Mouse (Mus musculus) heart, postnatal 4 days (tissue): ENCODE results near the gene Nampt. TPM values are rescaled to one million over a fixed set of nuclear protein-coding genes. Genes with fewer than 3 reads are reported as not detected.
"Not testable (repeated sequence)": the region's sequence is repeated elsewhere in the genome, so short reads cannot be mapped to it uniquely, and the experiment has no call there.

ENCODE experiments used
- DNase-seq: peaks from one replicate; pipeline ENCODE4 v3.0.0; 2021
- total RNA-seq, 2 experiments: library from RNA; stranded (reverse); gene quantifications; 2 replicates each; pipeline ENCODE4 v1.2.3; 2021

Nampt gene
- total RNA-seq, 2 experiments from 2014 or later: 17.5 to 20.0 TPM

DNA sequence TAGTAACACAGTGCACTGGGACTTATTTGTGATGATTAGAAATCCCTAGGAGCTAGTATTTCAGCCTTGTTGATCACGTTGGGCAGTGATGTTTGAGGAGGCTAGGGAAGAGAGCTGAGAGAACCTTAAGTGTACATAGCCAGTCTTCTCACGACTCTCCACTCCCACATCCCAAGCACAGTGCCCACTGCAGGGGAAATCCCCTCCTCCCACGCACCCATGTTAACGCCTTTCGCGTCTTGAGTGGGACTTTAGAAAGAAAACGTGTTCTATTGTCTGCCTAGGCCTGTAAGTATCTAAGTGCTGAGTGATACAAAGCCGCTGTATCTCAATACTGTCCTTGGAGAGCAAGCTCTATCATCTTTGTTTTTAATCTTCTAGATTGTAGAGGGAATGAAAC lies 27.0 kb downstream of the Nampt start:
- no peak for DNase-seq

DNA sequence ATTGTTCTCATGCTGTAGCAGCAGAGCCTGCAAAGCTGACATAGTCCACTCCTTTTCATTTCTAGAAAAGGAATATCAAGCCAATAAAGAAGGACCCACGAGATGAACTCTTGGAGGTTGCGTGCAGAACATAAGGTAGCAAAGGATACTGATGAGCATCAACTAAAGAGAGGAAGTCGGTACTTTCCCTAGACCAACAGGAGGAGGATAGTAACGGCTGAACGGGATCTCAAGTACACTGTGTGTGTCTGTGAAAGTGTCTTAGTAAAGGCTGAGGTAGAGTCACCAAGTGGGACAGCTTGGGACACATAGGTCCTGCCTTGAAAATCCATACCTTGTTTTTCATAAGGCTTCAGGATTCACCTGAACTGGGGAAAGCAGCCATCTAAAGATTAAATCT lies 34.4 kb downstream of the Nampt start:
- no peak for DNase-seq

DNA sequence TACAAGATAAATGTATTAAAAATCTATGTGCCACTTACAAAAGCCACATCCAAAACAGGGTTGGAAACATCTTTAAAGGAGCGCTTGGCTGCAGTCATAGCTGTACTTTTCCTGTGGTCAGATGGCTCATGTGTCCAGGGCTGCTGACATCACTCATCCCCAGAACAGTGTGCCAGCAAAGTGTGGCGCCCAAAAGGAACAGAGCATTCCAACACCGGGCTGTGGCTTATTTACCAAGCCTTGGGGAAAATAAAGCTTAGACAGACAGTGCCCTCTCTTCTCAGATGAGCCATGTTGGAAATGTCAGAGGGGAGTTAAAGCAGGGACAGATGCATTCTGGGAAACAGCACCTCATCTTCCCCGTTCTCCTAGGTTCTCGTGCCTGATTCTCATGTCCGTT lies 35.5 kb downstream of the Nampt start:
- no peak for DNase-seq

DNA sequence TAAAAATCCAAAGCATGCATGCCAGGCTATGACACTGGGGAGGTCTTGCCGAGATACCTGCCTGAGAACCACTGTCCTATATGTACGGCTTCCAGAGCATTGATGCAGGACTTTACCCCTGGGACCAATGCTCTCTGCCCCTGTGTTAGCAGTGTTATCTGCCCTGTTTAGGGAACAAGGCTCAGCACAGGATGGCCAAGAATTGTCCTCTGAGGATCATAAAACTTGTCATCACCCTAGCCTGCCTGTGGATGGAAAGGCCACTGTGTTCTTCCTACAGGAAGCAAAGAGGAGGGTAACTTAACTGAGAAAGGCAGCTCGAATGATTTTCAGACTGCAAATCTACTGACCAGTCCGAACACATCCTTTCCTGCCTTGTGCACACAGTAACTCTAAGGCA lies 36.1 kb downstream of the Nampt start:
- DNase-seq: no peak

DNA sequence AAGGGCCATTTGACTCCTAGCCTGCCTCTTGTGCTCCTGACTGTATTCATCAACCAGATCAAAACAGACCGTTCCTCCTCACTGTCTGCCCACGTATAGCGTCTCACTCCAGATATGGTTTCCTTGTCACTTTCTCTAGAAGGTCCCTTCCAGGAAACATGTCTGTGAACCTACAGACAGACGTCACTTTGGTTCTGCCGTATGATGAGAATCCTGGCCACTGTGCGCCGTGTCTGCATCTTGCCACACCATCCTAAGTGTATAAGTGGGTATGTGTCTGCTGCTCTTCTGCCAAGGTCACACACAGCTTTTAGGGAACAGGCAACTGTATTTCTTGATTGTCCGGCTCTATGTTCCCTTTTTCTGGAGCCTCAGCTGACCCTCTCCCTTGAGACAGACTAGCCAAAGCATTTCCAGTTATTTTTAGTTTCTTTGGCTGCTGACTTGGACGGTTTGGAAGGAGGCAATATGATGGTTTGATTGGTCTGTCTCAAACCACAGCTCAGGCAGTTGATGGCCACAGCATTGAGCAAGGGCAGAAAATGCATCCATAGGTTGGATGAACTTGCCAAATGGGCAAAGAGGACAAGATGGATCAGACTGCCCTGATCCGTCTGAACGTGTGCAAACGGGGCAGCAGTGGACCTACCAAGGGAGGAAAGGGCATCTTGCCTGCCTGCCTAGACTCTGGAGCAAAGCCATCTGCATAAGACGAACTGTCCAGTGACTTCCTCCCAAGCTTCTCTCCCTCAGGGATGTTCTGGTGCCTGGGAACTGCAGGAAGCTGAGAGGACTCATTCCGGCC lies 37.6 kb downstream of the Nampt start:
- peak; percentile 17 for DNase-seq

DNA sequence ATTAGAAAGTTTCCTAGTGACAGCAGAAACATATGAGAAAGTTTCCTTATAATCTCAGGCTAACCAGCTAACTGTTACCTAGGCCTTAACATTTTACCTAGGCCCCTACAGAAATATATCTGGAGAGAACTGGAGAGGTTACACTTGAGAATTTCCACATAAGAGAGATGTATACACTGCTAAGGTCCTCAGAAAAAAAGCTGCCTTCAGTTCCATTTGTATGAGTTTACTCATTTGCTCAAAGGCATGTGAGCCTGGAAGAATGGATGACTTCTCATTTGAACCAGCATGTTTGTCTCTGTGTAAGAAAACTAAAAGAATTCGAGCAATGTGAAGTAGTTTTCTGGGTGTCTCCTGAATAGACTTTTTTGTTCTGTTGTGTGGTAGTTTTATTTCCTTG lies 39.1 kb downstream of the Nampt start:
- DNase-seq: no peak

DNA sequence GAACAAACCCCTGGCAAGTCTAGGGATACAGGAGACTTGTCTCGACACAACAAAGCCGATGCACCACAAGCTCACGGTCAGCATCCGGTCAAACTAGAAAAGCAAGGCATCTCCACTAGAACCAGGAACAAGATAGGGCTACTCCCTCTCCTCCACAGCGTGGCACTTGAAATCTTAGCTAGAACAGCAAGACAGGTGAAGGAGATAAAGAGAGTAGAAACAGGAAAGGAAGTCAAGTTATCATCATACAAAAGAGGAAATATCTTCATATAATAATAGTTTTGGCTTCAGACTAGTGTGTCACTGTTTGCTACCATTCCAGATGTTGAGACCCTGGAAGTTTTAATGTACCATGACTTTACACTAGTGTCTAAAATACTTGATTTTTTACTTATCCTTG lies 41.5 kb downstream of the Nampt start:
- no peak for DNase-seq

DNA sequence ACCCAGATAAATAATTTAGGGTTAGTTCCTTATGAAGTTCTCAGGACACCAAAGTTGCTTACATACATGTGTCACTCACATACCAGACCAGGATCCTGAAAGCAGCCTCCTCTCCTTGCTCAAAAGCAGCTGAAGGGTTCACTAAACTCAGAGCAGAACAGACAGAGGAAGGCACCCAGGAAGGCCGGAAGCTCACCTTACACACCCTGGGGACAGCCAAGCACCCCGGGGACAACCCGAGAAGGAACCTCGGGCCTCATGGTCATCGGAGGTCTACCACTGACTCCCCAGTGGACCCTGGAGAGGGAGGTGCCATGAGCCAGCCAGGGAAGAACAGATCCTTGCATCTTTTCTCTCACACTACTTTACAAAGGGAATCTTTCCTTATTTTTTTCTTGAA lies 51.5 kb downstream of the Nampt start:
- DNase-seq: no peak

DNA sequence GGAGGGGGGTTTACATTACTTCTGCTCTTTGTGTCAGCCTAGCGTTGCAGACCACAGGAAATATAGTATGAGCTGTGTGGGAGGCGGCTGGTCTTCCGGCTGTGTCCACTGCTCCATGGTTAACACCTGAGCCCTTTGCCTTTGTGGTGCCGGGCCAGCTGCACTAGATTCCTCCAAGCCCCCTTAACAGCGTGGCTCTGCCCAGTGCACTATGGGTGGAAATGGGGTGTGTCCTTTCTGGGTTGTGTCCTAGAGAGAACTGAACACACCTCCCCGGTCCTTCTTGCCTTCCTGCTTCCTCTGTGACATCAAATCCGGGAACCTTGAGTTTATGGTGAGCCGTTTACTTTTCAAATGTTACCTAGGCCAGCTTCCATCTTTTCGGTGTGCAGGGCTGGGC lies 58.2 kb downstream of the Nampt start:
- no peak for DNase-seq

DNA sequence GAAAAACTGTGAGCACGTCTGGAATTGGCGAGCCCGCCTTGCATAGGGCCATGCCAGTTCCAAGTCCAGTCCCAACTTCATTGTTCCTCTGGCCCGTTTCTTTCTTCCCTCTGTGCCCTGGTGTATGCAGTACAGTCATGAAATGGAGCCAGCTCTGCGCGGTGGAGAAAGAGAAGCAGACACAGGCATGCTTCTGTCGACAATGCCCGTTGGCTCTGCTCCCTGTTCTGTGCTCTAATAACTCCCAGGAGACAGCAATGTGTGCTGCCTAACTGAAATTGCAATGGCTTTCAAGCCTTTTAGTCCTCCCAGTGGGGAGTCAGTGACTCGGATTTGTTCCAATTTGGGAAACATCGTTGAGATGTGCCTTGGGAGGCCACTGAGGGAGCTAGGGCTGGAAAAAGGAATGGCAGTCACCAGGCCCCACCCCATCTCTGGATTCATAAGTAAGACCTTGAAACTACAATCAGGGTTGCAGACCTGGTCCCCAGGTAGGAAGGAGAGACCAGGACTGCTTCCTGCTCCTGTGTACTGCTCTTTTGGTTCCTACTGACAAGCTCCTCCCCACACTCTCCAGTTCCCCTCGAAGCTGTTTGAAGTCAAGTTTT lies 58.7 kb downstream of the Nampt start:
- DNase-seq: no peak

DNA sequence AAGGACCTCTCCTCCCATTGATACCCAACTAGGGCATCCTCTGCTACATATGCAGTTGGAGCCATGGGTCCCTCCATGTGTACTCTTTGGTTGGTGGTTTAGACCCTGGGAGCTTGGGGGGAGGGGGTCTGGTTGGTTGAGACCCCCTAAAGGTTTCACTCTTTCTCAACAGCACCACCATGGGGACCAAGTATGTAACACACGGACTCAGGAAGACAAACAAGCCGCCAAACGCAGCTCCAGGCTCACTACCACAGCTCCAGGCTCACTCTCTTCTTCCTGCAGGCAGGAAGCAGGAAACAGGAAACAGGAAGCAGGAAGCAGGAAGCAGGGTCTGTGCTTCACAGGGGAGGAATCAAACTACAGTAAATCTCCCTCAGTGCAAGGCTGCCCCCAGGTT lies 60.0 kb downstream of the Nampt start:
- DNase-seq: no peak

DNA sequence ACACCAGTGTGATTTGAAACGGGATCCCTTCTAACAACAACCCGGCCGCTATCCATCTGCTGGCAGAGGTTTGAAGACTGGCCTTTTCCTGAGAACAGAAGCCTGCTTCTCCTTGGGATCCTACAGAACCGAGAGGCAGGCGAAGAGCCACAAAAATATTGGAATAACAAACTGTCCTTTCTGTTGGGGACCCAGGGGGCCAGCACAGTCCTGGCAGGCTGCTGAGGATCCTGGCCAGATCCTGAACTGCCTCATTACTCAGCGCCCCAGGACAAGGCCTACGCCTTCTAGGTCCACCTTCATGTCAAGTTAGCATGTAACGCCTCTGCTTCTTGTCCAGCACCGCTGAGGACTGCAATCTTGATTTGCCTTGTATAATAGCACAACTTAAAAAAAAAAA lies 65.0 kb downstream of the Nampt start:
- DNase-seq: peak; percentile 29

DNA sequence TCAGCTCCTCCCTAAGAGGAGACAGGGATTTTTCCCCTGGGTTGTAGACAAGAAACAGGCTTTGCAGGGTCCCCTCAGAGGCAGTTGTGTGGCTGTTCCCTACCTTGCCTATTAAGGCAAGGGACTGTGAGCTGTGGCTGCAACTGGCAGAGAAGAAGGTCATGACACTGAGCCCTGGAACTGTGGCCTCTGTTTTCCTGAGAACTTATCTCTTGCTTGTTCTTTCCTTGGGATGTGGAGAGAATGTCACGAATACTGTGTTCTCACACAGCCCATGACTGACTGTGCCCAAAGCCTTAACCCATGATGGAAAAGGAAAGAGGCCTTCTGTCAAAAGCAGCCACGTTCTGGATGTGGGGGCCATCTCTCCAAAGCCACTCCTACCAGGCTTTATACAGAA lies 65.7 kb downstream of the Nampt start:
- no peak for DNase-seq

DNA sequence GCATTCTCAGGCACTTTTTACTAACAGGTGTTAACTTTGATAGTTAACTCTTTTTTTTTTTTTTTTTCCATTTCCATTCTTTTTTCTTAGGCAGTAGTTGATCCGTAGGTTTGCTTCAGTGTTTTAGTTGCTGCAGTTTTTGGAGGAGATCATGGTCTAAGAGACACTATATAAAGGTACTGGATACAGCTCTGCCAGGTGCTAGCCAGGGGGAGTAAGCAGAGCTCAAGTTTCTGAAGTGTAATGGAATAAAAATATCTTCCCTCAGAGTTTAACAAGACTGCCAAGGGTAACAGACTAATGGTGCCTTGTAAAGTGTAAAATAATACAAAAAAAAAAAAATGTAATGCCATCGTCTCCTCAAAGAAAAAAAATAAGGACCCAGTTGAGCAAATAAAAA lies 67.0 kb downstream of the Nampt start:
- no peak for DNase-seq

DNA sequence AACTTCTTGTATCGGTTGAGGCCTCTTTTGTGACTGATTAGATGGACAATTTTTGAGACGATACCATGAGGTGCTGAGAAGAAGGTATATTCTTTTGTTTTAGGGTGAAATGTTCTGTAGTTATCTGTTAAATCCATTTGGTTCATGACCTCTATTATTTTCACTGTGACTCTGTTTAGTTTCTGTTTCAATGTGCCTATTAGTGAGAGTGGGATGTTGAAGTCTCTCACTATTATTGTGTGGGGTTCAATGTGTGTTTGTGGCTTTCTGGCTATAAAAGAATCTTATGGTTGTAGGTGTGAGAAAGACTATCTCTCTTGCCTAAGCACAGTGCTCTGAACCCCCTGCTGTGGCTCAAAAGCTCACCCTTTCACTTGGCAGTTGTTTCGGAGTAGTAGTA lies 68.9 kb downstream of the Nampt start:
- DNase-seq: no peak

DNA sequence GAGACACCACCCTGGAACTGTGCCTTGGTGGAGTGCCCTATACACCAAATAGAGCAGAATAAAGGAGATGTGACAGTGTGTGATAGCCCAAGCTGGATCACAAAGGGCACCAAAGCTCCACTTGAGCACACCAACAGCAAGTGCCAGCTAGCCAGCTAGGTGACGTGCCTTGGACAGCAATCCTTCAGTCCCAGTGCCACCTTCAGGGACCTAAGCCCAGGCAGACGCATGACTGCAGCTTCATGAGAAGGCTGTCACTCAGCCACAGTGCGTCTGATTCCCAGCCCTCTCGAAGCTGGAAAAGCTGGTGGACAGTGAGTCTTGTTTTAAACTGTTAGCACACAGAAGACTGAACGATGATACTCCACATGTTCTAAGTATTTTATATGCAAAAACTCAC lies 70.5 kb downstream of the Nampt start:
- DNase-seq: no peak

DNA sequence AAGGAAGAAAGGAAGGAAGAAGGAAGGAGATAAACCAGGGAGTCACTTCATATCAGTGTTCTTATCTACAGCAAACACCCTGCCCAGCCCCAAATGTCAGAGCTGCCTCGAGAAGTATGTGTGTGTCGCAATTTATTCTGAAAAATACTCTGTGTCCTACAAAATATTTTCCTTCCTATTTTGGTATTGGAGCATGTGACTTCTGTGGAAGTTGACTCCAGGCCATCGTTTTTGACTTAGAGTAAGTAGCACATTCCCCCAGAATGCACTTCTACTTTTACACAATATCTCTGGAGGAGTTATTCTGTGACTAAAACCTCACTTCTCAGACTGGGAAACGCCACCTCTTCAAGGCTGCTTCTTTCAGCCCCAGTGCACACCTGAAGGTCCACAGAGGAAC lies 71.1 kb downstream of the Nampt start:
- no peak for DNase-seq

DNA sequence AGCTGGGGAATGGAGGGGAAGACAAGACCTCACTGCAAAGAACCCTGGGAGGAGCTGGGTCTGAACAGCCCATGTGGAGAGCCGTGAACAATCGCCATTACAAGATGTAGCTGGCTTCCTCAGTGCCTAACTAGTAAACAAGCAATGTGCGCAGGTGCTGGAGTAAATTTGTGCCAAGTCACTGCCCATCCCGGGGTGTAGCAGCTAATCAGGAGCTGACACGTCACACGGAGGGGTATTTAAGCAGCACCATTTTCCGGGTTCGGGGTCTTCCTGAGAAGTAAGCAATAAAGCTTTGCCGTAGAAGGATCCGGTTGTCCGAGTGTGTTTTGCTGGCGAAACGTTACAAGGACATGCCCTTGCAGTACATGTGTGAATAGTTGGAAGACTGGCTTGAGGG lies 71.9 kb downstream of the Nampt start:
- not testable (repeated sequence) for DNase-seq

DNA sequence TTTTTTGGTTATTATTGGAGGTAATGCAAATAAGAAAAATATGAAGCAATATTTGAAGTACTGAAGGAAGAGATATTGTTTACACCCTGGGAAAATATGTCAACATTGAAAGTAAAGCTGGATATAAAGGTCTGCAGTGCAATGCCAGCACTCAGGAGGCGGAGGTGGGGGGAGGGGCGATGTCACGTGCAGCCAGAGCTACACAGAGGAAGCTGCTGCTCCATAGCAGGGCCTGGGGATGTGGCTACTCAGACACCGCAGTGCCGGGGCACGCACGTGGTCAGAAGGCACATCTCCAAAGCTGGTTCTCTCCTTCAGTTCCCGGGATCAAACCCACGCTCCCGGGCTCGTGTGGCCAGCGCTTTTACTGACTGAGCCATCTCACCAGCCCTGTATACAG lies 73.9 kb downstream of the Nampt start:
- no peak for DNase-seq

DNA sequence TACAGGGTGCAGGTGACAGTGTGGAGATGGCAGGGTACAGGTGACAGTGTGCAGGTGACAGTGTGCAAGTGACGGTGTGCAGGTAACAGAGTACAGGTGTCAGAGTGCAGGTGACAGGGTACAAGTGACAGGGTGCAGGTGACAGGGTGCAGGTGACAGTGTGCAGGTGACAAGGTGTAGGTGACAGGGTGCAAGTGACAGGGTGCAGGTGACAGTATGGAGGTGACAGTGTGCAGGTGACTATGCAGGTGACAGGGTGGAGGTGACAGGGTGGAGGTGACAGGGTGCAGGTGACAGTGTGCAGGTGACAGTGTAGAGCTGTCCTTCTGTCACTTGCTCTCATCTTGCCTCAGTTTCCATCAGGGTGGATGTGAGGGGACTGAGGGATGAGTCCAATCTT lies 76.5 kb downstream of the Nampt start:
- no peak for DNase-seq

DNA sequence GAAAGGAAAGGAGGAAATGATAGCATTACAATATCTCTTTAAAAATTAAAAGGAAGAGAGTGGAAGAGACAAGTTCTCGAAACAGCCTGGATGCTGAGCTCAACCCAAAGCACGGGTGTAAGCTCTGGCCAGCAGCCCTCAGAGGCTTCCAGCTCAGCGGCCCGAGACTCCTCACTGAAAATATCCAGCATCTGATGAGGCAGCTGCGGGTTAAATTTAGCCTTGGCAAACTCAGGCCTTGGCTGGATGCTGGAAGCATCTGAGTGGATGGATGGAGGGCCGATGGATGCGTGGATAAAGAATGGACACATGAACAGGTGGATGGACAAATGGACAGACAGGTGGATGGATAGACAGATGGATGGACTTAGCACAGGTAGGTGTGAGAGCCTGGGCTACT lies 77.2 kb downstream of the Nampt start:
- peak; percentile 20 for DNase-seq

DNA sequence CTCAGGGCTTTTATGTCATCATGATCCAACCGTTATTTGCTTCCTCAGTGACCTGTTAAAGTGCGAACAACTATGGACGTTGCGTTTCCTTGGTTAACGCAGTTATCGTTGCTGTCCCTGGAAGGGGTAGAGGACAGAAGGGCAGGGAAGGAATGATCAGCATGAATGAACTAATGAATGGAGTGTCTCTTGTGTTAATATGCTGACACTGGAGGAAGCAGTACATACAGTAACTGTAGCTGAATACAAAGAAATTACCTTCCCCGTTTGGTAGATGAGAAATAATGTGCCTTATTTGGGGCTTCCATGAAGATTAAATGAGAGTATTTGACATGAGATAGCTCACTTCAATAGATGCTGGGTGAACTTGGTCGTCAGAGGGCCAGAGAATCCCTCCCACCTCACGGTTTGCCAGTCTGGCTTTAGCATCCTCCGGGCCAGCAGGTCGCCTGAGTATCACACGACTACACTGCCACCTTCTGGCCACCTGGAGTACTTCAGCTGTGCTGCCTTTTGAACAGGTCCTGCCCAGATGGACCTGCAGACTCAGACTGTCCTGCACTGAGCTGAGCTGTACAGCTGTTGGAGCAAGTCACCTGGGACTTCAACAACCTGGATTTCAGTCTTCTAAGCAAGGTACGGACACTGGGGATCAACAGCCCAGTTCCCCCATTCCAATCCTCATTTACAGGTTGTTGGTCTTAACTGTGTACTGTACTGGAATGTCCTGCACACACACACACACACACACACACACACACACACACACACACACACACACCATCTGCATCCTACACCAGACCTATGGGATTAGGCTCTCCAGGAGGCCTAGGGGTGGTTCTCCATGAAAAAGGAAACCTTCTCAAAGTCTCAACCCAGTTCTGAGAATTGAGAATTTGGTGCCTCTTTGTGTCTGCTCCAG lies 78.1 kb downstream of the Nampt start:
- DNase-seq: peak; percentile 93

DNA sequence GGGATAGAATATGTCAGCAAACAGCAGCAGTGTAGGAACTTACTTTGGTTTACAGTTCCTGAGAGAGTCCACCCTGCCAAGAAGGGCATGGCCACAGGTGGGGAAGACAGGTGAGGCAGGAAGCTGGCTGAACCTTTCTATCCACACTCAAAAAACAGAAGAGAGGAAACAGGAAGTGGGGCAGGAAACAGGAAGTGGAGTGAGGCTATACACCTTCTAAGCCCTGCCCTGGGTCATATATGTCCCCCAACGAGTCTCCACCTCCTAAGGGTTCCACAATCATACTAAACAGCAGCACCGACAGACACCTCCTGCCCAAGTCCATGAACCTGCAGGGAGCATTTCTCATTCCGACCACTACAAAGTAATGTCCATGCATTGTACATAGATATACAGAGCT lies 81.7 kb downstream of the Nampt start:
- DNase-seq: no peak
